Mouse (Mus musculus) liver, embryonic 13.5 days (tissue): ENCODE data around the gene Hspa1l. TPM values are rescaled to one million over a fixed set of nuclear protein-coding genes. Genes with fewer than 3 reads are reported as not detected.

Experiments used
- polyA plus RNA-seq: library from polyadenylated mRNA; unstranded; fragments of >200 nt; fragmentation: Nextera tagmentation; extraction: Ambion mirVana; gene quantifications from 2 replicates; pipeline ENCODE4 v1.2.1, GENCODE M21; 2015

The Hspa1l gene
- polyA plus RNA-seq, 1 experiment from 2014 or later = 0.10 TPM

Other genes starting within 250 kb of the Hspa1l start
- gene C4b, start 228.8 kb upstream of the Hspa1l start, polyA plus RNA-seq = 1.2 and 1.4 TPM in 2 replicates
- gene Cyp21a1, start 168.1 kb upstream of the Hspa1l start, polyA plus RNA-seq = not detected in 2 replicates
- gene Stk19, start 135.8 kb upstream of the Hspa1l start, polyA plus RNA-seq = 19.9 and 20.2 TPM in 2 replicates
- 28.6 and 30.9 TPM in 2 replicates for gene Dxo, start 135.7 kb upstream of the Hspa1l start, polyA plus RNA-seq
- 24.0 and 26.1 TPM in 2 replicates for gene Skiv2l, start 122.5 kb upstream of the Hspa1l start, polyA plus RNA-seq
- gene Nelfe, start 122.3 kb upstream of the Hspa1l start, polyA plus RNA-seq = 60.1 and 65.1 TPM in 2 replicates
- gene Cfb, start 110.2 kb upstream of the Hspa1l start, polyA plus RNA-seq = 118 and 133 TPM in 2 replicates
- 0.54 and 0.80 TPM in 2 replicates for gene Zbtb12, start 93.2 kb upstream of the Hspa1l start, polyA plus RNA-seq
- gene Gm20547, start 90.7 kb upstream of the Hspa1l start, polyA plus RNA-seq = 0.17 TPM in 1 of 2 replicates, not detected in the other
- 11.1 and 11.7 TPM in 2 replicates for gene C2, start 74.4 kb upstream of the Hspa1l start, polyA plus RNA-seq
- gene Ehmt2, start 74.2 kb upstream of the Hspa1l start, polyA plus RNA-seq = 16.8 and 17.7 TPM in 2 replicates
- 1.5 TPM in 2 replicates for gene Slc44a4, start 58.2 kb upstream of the Hspa1l start, polyA plus RNA-seq
- gene Neu1, start 41.5 kb upstream of the Hspa1l start, polyA plus RNA-seq = 14.2 and 15.2 TPM in 2 replicates
- 0.07 and 0.15 TPM in 2 replicates for gene Hspa1b, start 13.5 kb upstream of the Hspa1l start, polyA plus RNA-seq
- gene Gm20481, start 2.8 kb upstream of the Hspa1l start, polyA plus RNA-seq = not detected in 2 replicates
- 2.1 and 2.3 TPM in 2 replicates for gene Hspa1a, start 547 bp upstream of the Hspa1l start, polyA plus RNA-seq
- 163 and 178 TPM in 2 replicates for gene Lsm2, start 9.2 kb downstream of the Hspa1l start, polyA plus RNA-seq
- gene Vars, start 28.3 kb downstream of the Hspa1l start, polyA plus RNA-seq = 110 and 112 TPM in 2 replicates
- 0.08 TPM in 2 replicates for gene Vwa7, start 43.9 kb downstream of the Hspa1l start, polyA plus RNA-seq
- gene Sapcd1, start 55.3 kb downstream of the Hspa1l start, polyA plus RNA-seq = 2.5 and 2.8 TPM in 2 replicates
- gene Msh5, start 74.0 kb downstream of the Hspa1l start, polyA plus RNA-seq = 3.2 and 3.4 TPM in 2 replicates
- gene Clic1, start 77.3 kb downstream of the Hspa1l start, polyA plus RNA-seq = 141 and 147 TPM in 2 replicates
- gene Ddah2, start 86.3 kb downstream of the Hspa1l start, polyA plus RNA-seq = 28.9 and 30.6 TPM in 2 replicates
- gene Ly6g6c, start 92.7 kb downstream of the Hspa1l start, polyA plus RNA-seq = 0.25 and 0.31 TPM in 2 replicates
- 4.1 and 5.2 TPM in 2 replicates for gene Mpig6b, start 93.5 kb downstream of the Hspa1l start, polyA plus RNA-seq
- gene Ly6g6e, start 104.2 kb downstream of the Hspa1l start, polyA plus RNA-seq = 0.13 and 0.23 TPM in 2 replicates
- gene Ly6g6d, start 105.4 kb downstream of the Hspa1l start, polyA plus RNA-seq = 0.35 and 0.47 TPM in 2 replicates
- gene Ly6g6f, start 112.9 kb downstream of the Hspa1l start, polyA plus RNA-seq = 7.2 and 7.3 TPM in 2 replicates
- gene Abhd16a, start 116.6 kb downstream of the Hspa1l start, polyA plus RNA-seq = 51.0 and 54.9 TPM in 2 replicates
- gene Ly6g5c, start 135.6 kb downstream of the Hspa1l start, polyA plus RNA-seq = not detected in 2 replicates
- gene Ly6g5b, start 142.7 kb downstream of the Hspa1l start, polyA plus RNA-seq = 0.21 and 0.28 TPM in 2 replicates
- gene Gpank1, start 148.8 kb downstream of the Hspa1l start, polyA plus RNA-seq = 14.1 and 14.8 TPM in 2 replicates
- gene Csnk2b, start 149.3 kb downstream of the Hspa1l start, polyA plus RNA-seq = 176 and 182 TPM in 2 replicates
- gene D17H6S53E, start 153.7 kb downstream of the Hspa1l start, polyA plus RNA-seq = 3.1 and 3.6 TPM in 2 replicates
- 553 and 573 TPM in 2 replicates for gene Apom, start 159.3 kb downstream of the Hspa1l start, polyA plus RNA-seq
- 22.4 and 27.4 TPM in 2 replicates for gene Bag6, start 162.5 kb downstream of the Hspa1l start, polyA plus RNA-seq
- gene Prrc2a, start 192.2 kb downstream of the Hspa1l start, polyA plus RNA-seq = 45.1 and 51.5 TPM in 2 replicates
- 17.4 and 18.5 TPM in 2 replicates for gene Aif1, start 203.4 kb downstream of the Hspa1l start, polyA plus RNA-seq
- 21.6 and 29.0 TPM in 2 replicates for gene Lst1, start 215.7 kb downstream of the Hspa1l start, polyA plus RNA-seq
- gene Ltb, start 221.7 kb downstream of the Hspa1l start, polyA plus RNA-seq = 0.53 and 0.80 TPM in 2 replicates
- 0.25 and 0.35 TPM in 2 replicates for gene Tnf, start 229.3 kb downstream of the Hspa1l start, polyA plus RNA-seq
- gene Lta, start 232.6 kb downstream of the Hspa1l start, polyA plus RNA-seq = 0.07 and 0.10 TPM in 2 replicates
- 0.36 TPM in 1 of 2 replicates, not detected in the other for gene Gm16181, start 248.1 kb downstream of the Hspa1l start, polyA plus RNA-seq